Mouse (Mus musculus) kidney, postnatal 10 days (tissue): Measurements from ENCODE around the gene Sf3b3.
"Not testable (repeated sequence)": the region's sequence is repeated elsewhere in the genome, so short reads cannot be mapped to it uniquely, and the experiment has no call there.

Experiments used
- DNase-seq: peaks from one replicate; pipeline ENCODE4 v3.0.0; 2021; ENCODE audit warnings: mixed read lengths

Gene Sf3b3

DNA sequence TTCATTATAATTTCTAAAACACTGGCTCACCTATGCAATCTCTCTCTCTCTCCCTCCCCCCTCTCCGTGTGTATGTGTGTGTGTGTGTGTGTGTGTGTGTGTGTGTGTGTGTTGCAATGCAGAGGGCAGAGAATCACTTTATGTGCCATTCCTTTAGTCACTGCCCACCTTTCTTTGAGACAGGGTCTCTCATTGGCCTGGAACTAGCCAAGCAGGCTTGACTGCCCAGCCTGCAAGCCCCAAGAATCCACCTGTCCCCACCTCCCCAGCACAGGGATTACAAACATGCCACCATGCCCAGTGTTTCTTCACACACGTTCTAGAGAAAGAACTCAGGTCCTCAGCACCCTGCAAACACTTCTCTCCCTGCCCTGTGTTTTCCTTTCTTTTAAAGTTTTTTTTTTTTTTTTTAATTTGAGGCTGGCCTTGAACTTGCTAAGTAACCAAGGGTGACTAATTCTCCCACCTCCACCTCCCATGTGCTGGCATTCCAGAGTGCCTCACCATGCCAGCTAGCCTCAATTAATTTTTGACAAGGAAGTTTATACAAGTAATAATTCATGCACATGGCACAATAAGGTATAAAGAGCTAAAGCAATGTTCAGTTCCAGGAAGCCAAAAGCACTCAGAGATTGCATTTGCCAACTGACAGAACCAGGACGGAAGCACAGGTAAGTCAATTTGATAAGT lies 41.6 kb downstream of the Sf3b3 start:
- no peak for DNase-seq

DNA sequence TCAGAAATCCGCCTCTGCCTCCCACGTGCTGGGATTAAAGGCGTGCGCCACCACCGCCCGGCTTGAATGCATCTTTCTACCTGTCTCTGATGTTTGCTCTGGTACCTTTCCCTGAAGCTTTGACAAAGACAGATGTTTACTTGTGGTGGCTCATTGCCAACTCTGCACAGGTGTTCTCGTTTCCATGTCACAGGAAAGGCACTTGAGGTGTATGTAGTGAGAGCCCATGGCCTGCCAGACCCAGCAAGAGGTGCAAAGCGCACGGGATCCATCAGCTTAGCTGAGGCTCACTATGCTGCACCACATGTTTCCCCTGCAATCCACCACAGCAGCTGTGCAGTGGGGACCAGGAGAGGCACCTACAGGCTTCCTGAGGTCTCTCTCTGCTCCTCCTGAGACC lies 42.7 kb downstream of the Sf3b3 start:
- no peak for DNase-seq

DNA sequence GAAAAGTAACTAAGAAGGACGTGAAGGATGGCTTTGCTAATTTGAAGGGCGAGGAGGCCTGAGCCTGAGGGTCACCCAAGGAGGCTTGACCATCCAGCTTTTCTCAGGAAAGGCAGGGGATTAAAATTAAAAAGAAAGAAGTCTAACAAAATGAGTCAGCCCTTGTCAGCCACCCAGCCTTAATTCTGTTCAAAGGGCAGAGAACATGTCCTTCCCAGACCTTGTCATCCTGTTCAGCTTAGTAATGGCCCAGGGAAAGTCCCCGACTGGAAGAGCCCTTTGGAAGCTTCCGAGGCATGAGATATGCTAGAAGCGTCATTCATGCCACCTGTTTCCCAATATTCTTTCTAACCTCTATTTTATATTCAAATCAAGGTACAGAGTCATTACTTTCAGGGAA lies 43.6 kb downstream of the Sf3b3 start:
- no peak for DNase-seq

DNA sequence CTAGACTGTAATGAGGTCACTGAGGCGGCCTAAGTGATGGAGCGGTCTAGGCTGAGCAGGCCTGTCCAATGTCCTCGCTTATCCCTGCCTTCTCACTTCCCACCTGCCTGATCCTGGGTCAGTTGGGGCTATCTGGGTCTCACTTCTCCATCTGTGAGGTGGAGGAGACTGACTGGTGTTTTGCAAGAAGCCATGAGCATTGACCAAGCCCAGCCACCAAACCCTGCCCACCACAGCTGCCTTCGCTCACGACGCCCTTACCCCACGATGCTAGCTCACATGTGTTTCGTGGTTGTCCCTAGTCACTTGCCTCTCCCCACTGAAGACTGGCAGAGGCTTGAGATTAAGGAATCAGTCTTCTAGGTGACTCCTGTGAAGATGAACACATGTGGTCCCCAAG lies 49.5 kb downstream of the Sf3b3 start:
- DNase-seq: no peak

- DNase-seq: no peak
Measured at GRCm38 (mm10) chr8:110794363-110794965, 52.1 kb downstream of the Sf3b3 start.

DNA sequence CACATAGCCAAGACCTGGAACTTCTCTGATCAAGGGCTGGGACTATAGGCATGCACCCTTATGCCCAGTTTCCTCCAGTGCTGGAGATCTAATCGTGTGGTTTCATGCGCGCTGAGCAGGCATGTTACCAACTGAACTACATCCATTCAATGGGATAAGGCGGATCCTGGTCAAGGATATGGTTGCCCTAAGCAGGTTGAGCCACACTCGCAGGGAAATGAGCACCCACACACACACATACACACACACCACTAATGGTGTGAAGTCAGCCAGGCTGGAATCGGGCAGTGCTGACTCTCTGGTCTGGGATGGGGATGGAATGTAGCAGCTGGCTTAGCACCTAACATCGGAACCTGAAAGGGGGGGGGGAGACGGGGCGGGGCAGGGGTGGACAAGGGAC lies 52.7 kb downstream of the Sf3b3 start:
- DNase-seq: no peak

DNA sequence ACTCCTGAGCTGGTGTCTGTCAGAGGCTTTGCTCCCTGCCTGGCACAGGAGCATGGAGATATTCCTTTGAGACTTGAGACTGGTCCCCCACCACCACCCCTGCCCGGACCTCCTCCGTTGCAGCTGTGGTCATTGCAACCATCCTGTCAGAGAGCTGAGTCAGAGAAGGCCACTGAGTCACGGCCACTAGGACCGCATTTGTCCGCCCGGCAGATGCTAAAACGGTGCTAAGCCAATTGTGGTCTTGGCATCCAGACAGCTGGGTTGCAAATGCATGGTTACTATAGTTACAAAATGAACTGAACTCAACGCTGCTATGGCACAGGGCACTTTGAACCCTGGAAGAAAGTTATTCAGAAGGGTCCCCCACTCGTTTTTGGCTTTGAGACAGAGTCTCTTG lies 53.1 kb downstream of the Sf3b3 start:
- DNase-seq: no peak

DNA sequence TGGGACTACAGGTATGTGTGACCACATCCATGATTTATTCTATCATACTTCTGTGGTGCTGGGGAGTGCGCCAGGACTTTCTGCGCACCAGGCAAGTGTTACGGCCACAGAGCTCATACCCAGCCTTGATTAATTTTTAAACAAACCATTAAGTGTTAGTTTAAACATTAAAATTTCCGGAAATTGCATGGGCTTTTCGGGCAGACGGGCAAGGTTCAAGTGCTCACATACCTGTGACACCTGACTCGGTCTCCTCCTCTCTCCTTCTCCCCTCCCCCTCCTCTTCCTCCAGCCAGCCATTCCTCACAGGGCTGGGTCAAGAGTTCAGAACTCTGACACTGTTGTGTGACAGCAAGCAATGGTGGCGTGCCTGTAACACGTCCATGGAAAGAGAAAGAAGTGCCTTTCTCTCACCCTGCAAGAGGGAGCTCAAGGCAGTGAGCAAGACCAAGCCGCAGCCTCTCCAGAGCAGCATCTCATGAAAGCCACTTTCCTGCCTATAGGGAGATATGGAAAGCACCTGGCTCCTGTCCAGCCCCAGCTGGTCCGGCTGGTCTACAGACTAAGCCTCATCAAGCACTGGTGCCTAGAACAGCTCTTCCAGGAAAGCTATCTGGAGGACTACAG lies 53.9 kb downstream of the Sf3b3 start:
- peak; percentile 80 for DNase-seq

GRCm38 (mm10) chr8:110791164-110791563 lies 55.4 kb downstream of the Sf3b3 start:
- no peak for DNase-seq

DNA sequence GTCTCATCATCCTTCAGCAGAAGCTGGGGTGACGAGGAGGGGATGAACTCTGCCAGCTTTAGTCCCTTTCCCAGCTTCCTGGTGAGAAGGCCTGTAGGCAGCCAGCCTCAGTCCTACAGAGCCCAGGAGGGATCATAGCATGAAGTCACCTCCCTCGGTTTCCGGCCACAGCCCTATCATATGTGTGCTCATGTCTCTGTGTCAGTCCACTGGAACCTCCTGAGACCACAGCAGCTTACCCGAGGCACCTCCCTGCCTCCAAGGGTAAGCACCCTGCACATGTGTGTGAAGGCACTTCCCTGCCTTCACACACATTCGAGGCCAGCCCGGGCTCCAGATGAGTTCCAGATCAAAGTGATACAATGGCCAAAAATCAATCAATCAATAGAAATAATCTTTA lies 56.3 kb downstream of the Sf3b3 start:
- DNase-seq: no peak

DNA sequence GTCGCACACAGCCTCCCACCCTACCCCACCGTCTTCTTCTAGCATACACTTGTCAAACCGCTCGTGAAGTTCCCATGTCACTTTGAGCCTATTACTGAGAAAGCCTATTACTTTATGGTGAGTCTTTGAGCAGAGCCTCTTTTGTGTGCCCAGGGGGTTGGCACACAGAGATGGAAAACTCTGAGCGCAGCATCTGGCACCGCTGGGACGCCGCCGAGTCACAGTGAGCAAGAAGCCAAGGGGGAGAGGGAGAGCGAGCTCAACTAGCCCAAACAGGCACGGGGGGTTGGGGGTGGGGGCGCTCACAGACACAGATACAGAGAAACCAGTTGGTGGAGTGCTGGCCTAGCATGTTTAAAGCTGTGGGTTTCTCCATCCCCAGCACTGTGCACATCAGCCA lies 57.0 kb downstream of the Sf3b3 start:
- DNase-seq: no peak

DNA sequence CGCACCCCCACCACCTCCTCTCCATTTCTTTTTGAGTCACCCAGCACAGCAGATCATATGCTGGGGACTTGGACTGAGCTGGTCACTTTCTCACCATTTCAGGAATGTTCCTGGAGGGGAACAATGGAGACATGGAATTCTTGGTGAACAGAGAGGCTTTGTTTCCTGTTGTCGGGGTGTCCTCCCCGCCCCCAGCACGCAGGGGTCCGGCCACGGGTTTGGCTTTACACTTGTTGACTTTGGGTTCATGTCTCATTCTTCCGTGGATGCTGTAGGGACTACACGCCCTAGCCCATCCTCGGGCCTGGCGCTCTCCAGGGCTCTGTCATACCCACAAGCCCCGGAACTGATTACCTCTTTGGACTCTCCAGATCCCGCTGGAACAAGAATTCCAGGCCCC lies 57.6 kb downstream of the Sf3b3 start:
- DNase-seq: no peak

DNA sequence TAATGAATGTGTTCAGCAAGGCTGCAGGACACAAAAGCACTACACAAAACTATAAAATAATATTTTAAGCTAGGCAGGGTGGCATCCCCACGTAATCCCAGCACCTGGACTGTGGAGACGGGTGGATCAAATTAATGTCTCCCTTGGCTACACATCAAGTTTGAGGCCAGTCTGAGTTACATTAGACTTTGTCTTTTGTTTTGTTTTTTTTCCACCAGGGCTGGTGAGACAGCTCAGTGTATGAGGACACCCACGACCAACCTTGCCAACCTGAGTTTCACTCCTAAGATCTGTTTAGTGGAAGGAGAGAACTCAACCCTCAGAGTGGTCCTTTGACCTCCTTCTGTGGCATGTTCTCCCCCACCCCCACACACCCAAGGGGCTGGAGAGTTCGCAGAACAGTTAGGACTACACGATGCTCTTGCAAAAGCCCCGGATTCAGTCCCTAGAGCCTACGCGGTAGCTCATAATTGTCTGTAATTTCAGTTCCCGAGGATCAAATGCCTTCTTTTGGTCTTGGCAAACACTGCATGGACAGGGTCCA lies 59.1 kb downstream of the Sf3b3 start:
- no peak for DNase-seq

DNA sequence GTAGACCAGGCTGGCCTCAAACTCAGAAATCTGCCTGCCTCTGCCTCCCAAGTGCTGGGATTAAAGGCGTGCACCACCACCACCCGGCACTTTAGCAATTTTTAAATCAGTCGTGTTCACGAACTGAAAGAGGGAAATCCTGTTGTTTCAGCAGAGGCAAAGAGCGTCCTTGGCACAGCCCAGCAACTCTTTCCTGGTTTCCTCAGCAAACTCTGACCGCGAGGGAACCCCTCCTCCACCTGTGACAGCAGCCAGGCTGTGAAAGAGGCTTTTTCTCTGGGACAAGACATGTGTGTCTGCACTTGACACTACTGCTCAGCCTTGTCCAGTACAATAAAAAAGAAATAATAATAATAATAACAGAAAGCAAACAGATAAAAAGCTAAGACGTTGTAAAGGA lies 59.7 kb downstream of the Sf3b3 start:
- DNase-seq: peak; percentile 41

DNA sequence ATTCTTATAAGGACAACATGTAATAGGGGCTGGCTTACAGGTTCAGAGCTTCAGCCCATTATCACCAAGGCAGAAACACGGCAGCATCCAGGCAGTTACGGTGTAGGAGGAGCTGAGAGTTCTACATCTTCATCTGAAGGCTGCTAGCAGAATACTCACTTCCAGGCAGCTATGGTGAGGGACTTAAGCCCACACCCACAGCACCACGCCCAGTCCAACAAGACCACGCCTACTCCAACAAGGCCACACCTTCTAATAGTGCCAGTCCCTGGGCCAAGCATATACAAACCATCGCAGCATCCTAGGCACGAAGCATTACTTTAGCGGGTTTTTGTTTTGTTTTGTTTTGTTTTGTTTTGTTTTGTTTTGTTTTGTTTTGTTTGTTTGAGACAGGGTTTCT lies 60.1 kb downstream of the Sf3b3 start:
- DNase-seq: not testable (repeated sequence)

DNA sequence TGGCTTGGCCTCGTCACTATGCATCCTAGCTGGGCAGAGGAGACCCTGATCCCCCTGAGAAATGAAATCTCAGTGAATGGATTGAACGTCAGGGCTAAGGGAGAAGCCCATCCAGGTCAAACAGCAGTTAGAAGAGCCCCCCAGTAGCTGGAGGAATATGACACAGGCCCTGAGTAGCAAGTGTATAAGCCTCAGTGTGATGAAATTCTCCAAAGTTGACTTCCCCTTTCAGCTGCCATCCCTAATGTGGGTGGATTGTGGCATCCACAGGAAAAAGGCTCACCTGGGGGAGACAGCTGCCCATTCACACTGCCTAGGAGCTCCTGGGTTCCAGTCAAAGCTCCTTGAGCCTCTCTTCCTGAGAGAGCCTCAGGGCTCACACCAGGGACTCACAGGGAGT lies 61.2 kb downstream of the Sf3b3 start:
- DNase-seq: no peak

DNA sequence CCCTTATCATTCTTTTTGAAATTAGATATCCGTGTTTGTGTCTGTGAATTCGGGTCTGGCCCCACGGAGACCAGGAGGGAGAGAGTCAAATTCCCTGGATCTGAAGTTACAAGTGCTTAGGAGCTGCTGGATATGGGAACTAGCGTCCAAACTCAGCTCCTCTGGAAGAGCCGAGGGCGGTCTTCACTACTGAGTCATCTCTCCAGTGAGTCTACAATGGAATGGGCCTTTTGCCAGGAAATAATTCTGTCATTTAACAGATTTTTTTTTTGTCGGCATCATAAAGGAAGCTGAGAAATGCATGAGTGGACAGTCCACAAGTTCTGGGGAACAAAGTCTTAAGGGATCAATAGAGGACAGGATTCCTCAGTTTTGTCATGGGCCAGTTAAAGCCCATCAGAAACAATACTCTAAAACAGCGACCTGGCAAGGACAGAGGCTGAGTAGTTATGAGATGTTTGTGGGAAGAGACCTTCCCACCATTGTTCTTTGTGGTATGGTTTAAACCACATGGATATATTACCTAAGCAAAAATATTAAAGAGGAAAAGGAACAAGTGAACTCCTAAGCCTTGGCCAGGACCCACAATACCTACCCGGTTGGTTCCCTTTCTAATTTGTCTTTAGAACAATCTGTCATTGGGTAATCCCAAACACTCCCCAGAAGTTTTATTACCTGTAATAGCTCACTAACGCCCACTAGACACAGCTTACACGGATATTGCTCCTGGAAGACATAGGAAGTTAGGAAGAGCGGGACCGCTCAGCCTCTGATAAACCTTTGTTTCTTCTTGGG lies 66.5 kb downstream of the Sf3b3 start:
- peak; percentile 27 for DNase-seq

GRCm38 (mm10) chr8:110776335-110776734 lies 70.3 kb downstream of the Sf3b3 start:
- DNase-seq: no peak

GRCm38 (mm10) chr8:110775721-110776120 lies 70.9 kb downstream of the Sf3b3 start:
- peak; percentile 21 for DNase-seq

DNA sequence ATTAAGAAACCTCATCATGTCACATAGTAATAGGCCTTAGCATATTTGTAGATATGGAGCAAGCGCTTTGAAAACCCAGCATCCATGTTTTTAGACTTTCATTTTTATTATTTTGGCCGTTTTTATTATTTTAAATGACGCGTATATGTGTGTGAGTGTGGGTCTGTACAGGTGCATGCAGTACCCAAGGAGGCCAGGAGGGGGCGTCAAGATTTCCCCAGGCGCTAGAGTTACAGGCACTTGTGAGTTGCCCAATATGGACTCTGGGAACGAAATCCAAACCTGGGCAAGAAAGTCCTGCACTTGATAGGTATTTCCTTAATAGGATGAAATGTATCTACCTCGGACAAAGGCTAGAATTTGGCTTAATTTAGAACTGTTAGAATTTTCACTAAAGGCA lies 71.3 kb downstream of the Sf3b3 start:
- DNase-seq: no peak

DNA sequence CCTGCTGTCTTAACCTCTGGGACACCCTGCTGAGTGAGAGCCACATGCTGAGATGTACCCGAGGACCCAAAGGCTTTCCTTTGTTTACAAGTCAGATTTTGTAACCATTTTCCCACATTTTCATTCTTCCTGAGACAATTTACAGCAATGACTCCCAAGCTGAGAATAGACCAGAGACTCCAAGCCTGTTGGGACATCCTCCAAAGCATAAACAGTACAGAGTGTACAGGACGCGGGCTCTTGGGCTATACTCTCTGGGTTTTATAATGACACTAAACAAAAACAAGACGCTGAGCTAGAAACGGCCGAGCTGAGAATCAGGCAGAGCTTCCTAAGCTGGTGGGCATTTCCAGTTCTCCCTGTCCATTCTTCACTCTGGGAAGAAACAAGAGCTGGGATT lies 71.9 kb downstream of the Sf3b3 start:
- no peak for DNase-seq

GRCm38 (mm10) chr8:110774047-110774446 lies 72.5 kb downstream of the Sf3b3 start:
- peak; percentile 88 for DNase-seq

GRCm38 (mm10) chr8:110772452-110772851 lies 74.1 kb downstream of the Sf3b3 start:
- no peak for DNase-seq
